Comparison of ENCODE assay signal across 8 mouse cellular contexts in the genomic region with DNA sequence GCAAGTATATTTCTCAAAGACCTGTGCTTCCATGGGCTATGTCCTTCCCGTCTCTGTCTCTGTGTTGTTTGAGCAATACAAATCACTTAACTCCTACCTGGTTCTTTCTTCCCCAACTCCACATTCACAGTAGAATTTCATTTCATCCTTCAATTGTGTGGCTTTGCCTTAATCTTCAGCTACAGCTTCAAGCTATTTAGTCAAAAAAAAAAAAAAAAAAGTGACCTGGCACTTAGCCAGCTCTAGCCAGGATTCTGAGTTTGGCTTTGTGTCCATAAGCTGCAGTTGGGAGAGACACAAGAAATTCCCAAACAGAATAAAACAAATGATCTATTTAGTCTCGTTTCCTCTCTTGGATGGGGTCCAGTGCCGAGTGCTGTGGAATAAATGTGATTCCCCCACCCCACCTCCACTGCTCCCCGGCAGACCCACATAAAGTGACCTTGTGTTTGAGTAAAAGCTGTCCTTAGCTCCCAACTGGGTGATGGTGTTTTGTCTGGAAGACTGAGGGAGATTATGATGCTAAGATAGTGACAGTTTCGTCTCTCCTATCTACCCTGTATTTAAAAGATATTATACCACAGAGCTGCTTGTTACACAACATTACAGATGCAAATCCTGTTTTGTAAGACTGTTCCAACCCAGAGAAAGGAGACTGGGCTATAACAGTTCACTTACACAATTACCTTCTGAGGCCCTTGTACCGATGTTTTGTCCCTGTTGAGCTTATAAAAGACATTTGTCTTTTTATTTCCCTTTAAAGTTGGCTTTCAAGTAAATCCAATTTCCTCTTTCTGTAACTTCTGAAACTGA. TPM values are rescaled to one million over a fixed set of nuclear protein-coding genes. Genes with fewer than 3 reads are reported as not detected.
DNase-seq lines count a peak whose midpoint lies in the region; ATAC-seq and TF ChIP-seq lines count a peak whose summit lies in the region.

A gene (minus strand): TSS at position 51 of the 813 bp plus-strand sequence.

- no peak for DNase-seq in lung, adult 18-20 months
- DNase-seq in embryo, embryonic 11 days = no peak
- DNase-seq in spleen, postnatal 14 days (ENCODE audit: low spot score in 2 of 2) = no peak

- H3K36me3 ChIP-seq in lung, embryonic 16.5 days (ENCODE audit: control insufficient read depth, insufficient read depth, low read length) = no peaks in the 10 kb centered on the region
- H3K36me3 ChIP-seq in embryonic facial prominence, embryonic 13.5 days = no peaks in the 10 kb centered on the region
- H3K36me3 ChIP-seq in intestine, postnatal 0 days (ENCODE audit: control insufficient read depth, insufficient read depth) = no peaks in the 10 kb centered on the region

- 8% methylated on average over 6 of the region's 6 CpGs for WGBS in lung, embryonic 16.5 days
- 20% methylated on average over 6 of the region's 6 CpGs for WGBS in embryonic facial prominence, embryonic 13.5 days
- 46% methylated on average over 6 of the region's 6 CpGs for WGBS in intestine, postnatal 0 days

- no peak for TF ChIP-seq CTCF in intestine, postnatal 0 days (IDR thresholded peaks at IDR 0.05; ENCODE audit: low read depth)

- peak; percentile 34 for ATAC-seq in lung, embryonic 16.5 days (ENCODE audit: low read depth)
- ATAC-seq in embryonic facial prominence, embryonic 13.5 days (ENCODE audit: insufficient number of reproducible peaks, insufficient read depth, low FRiP score, low TSS enrichment, low read depth) = no peak
- ATAC-seq in granulocyte monocyte progenitor cell, adult 5-6 weeks (replicated peaks; ENCODE audit: poor library complexity, severe bottlenecking) = peak; percentile 67
- ATAC-seq in intestine, postnatal 0 days = no peak
- peak; percentile 33; the same call in 1 of the 2 replicates for ATAC-seq in megakaryocyte, adult 5-6 weeks (ENCODE audit: poor library complexity, severe bottlenecking)

- H3K4me3 ChIP-seq in lung, embryonic 16.5 days (ENCODE audit: low read length) = no peak within 1 kb of the TSS; the same call in 1 of the 2 replicates
- H3K4me3 ChIP-seq in embryonic facial prominence, embryonic 13.5 days = no peak within 1 kb of the TSS
- H3K4me3 ChIP-seq in intestine, postnatal 0 days (ENCODE audit: low read depth, low read length) = no peak within 1 kb of the TSS

- H3K27ac ChIP-seq in lung, embryonic 16.5 days (ENCODE audit: low read length) = peak within 1 kb of the TSS; percentile 91
- H3K27ac ChIP-seq in embryonic facial prominence, embryonic 13.5 days = peak within 1 kb of the TSS; percentile 72
- H3K27ac ChIP-seq in intestine, postnatal 0 days (ENCODE audit: low read depth, low read length) = no peak within 1 kb of the TSS

- no peak within 1 kb of the TSS for H3K9ac ChIP-seq in lung, embryonic 16.5 days (ENCODE audit: low read length)
- H3K9ac ChIP-seq in embryonic facial prominence, embryonic 13.5 days = no peak within 1 kb of the TSS; the same call in 1 of the 2 replicates
- no peak within 1 kb of the TSS for H3K9ac ChIP-seq in intestine, postnatal 0 days (ENCODE audit: low read depth, low read length)

- no peaks in the 10 kb centered on the region for H3K9me3 ChIP-seq in lung, embryonic 16.5 days (ENCODE audit: control insufficient read depth, low read length)
- H3K9me3 ChIP-seq in embryonic facial prominence, embryonic 13.5 days = no peaks in the 10 kb centered on the region
- H3K9me3 ChIP-seq in intestine, postnatal 0 days (ENCODE audit: control insufficient read depth) = no peaks in the 10 kb centered on the region

- H3K4me1 ChIP-seq in lung, embryonic 16.5 days (replicated peaks; ENCODE audit: control insufficient read depth, insufficient read depth, low read length) = peaks cover 27% of the 10 kb centered on the region
- peaks cover 46% of the 10 kb centered on the region for H3K4me1 ChIP-seq in embryonic facial prominence, embryonic 13.5 days
- peaks cover 3% of the 10 kb centered on the region; the same call in 1 of the 2 replicates for H3K4me1 ChIP-seq in intestine, postnatal 0 days (replicated peaks; ENCODE audit: control insufficient read depth, insufficient read depth, low read length)

- H3K4me2 ChIP-seq in lung, embryonic 16.5 days (ENCODE audit: low read depth, low read length) = peak within 1 kb of the TSS; percentile 42; the same call in 1 of the 2 replicates
- peak within 1 kb of the TSS; percentile 27 for H3K4me2 ChIP-seq in embryonic facial prominence, embryonic 13.5 days
- peak within 1 kb of the TSS; percentile 27; the same call in 1 of the 2 replicates for H3K4me2 ChIP-seq in intestine, postnatal 0 days (replicated peaks; ENCODE audit: low read depth)

- no peaks in the 10 kb centered on the region for H3K27me3 ChIP-seq in lung, embryonic 16.5 days (ENCODE audit: control insufficient read depth, insufficient read depth, low read depth, low read length)
- H3K27me3 ChIP-seq in embryonic facial prominence, embryonic 13.5 days = no peaks in the 10 kb centered on the region
- peaks cover 14% of the 10 kb centered on the region; the same call in 1 of the 2 replicates for H3K27me3 ChIP-seq in intestine, postnatal 0 days (replicated peaks; ENCODE audit: control insufficient read depth, insufficient read depth, low read length)

RNA-seq across cellular contexts. Expression of the gene that starts here (rescaled TPM):
- polyA plus RNA-seq in lung, embryonic 16.5 days (2015; fragmentation: Nextera tagmentation; extraction: Ambion mirVana) = 342 and 369 TPM in 2 replicates
- 311 and 392 TPM in 2 replicates for polyA plus RNA-seq in embryonic facial prominence, embryonic 13.5 days (2015; fragmentation: Nextera tagmentation; extraction: Ambion mirVana)
- total RNA-seq in granulocyte monocyte progenitor cell, adult 5-6 weeks (2014; fragmentation: Nextera tagmentation) = 16.0 and 32.9 TPM in 2 replicates
- 40.2 and 41.1 TPM in 2 replicates for total RNA-seq in granulocyte monocyte progenitor cell, adult 5-6 weeks (2017)
- polyA plus RNA-seq in intestine, postnatal 0 days (2015; fragmentation: Nextera tagmentation; extraction: Ambion mirVana) = 39.2 and 41.6 TPM in 2 replicates
- 3.3 and 8.2 TPM in 2 replicates for total RNA-seq in megakaryocyte, adult 5-6 weeks (2015)
- total RNA-seq in megakaryocyte, adult 5-6 weeks (2017) = 3.1 and 6.4 TPM in 2 replicates

Comparison
In these comparisons a context has a peak if more than half of its experiments do, and no peak if none do; other contexts are left out.
1. ATAC-seq: peak in lung, embryonic 16.5 days (single experiment), granulocyte monocyte progenitor cell, adult 5-6 weeks (single experiment) and megakaryocyte, adult 5-6 weeks (single experiment); none in embryonic facial prominence, embryonic 13.5 days (single experiment) and intestine, postnatal 0 days (single experiment).
2. Peak in every context shown above with its lines, with median percentiles within 50 percentile points of each other: H3K4me2 ChIP-seq.